ENCODE assay signal across 22 mouse cellular contexts in genomic region chr8:62132662-62133366, GRCm38 (mm10). TPM values are rescaled to one million over a fixed set of nuclear protein-coding genes. Genes with fewer than 3 reads are reported as not detected.
"Had no signal": no experiment of that assay in that cellular context is flagged by ENCODE, and none has a peak within 500 bp of the region (broad histone marks: within the 10 kb centered on the region; RNA-seq: fewer than 3 reads in every experiment).

No protein-coding gene starts in this region.

- H3K4me3 ChIP-seq: midbrain, embryonic 10.5 days; midbrain, embryonic 12.5 days; midbrain, embryonic 15.5 days; myocyte; neural tube, embryonic 13.5 days; neural tube, embryonic 15.5 days; stomach, embryonic 15.5 days had no signal

- ATAC-seq: midbrain, embryonic 15.5 days had no signal

- H3K27ac ChIP-seq: midbrain, embryonic 10.5 days; midbrain, embryonic 12.5 days; midbrain, embryonic 15.5 days; neural tube, embryonic 13.5 days; neural tube, embryonic 15.5 days; stomach, embryonic 15.5 days had no signal

- DNase-seq: lung, adult 18-20 months; lung, embryonic 14.5 days; lung, postnatal 10 days; lung, postnatal 4 days; right cerebral cortex, postnatal 14 days; thymus, adult 2 months; thymus, postnatal 25 days; thymus, postnatal 4 days had no signal

- H3K9me3 ChIP-seq: midbrain, embryonic 10.5 days; midbrain, embryonic 12.5 days; midbrain, embryonic 15.5 days; neural tube, embryonic 13.5 days; neural tube, embryonic 15.5 days; stomach, embryonic 15.5 days had no signal

- H3K4me2 ChIP-seq: lung, embryonic 14.5 days; midbrain, embryonic 12.5 days; midbrain, embryonic 15.5 days; neural tube, embryonic 13.5 days; neural tube, embryonic 15.5 days; stomach, embryonic 15.5 days had no signal

- H3K9ac ChIP-seq: lung, embryonic 14.5 days; midbrain, embryonic 12.5 days; midbrain, embryonic 15.5 days; neural tube, embryonic 13.5 days; neural tube, embryonic 15.5 days; stomach, embryonic 15.5 days had no signal

- H3K4me1 ChIP-seq: midbrain, embryonic 10.5 days; midbrain, embryonic 12.5 days; midbrain, embryonic 15.5 days; neural tube, embryonic 13.5 days; neural tube, embryonic 15.5 days; stomach, embryonic 15.5 days had no signal

- H3K27me3 ChIP-seq: midbrain, embryonic 12.5 days; midbrain, embryonic 15.5 days; neural tube, embryonic 13.5 days; neural tube, embryonic 15.5 days; stomach, embryonic 15.5 days had no signal

- H3K36me3 ChIP-seq: midbrain, embryonic 10.5 days; midbrain, embryonic 12.5 days; midbrain, embryonic 15.5 days; neural tube, embryonic 13.5 days; neural tube, embryonic 15.5 days; stomach, embryonic 15.5 days had no signal

RNA-seq across cellular contexts. Expression of gene Anxa10, which starts 9.9 kb away (rescaled TPM):
- total RNA-seq: megakaryocyte, adult 5-6 weeks; megakaryocyte-erythroid progenitor cell, adult 5-6 weeks had no signal
- polyA plus RNA-seq: lung, embryonic 14.5 days; lung, embryonic 16.5 days; midbrain, embryonic 10.5 days; midbrain, embryonic 12.5 days; midbrain, embryonic 15.5 days; myocyte; neural tube, embryonic 11.5 days; neural tube, embryonic 13.5 days; spleen, adult 2 months; testis, adult 2 months; urinary bladder, adult 2 months had no signal
